Mouse (Mus musculus): ENCODE data around the gene Mmachc.

DNA sequence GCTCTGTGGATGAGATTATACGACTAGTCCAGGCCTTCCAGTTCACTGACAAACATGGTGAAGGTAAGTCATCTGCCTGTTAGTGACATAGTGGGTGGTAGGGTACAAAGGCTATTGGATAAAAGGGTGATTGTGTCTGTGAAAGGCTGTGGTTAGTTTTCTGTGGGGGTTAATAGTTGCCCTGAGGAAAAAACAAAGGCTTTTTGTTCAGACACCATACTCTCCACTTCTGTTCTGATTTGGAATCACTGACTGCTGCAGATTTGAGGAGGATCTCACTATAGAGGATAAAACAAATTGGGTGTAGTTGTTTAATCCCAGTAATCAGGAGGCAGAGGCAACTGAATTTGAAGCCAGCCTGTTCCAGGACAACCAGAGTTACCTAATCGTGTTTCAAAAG is 14.4 kb downstream of the Mmachc start:
- TF ChIP-seq MYOD1 (IDR thresholded peaks at IDR 0.05; ENCODE audit: control insufficient read depth, insufficient read length, low read depth): no peak
- TF ChIP-seq CEBPB (IDR thresholded peaks at IDR 0.05; ENCODE audit: low read depth): no peak
- TF ChIP-seq FOSL1 (IDR thresholded peaks at IDR 0.05; ENCODE audit: insufficient read depth, low read length, poor library complexity, severe bottlenecking): no peak

Measured in C2C12 (cell line).